Mouse (Mus musculus): ENCODE data around the gene Ube2g1.

DNA sequence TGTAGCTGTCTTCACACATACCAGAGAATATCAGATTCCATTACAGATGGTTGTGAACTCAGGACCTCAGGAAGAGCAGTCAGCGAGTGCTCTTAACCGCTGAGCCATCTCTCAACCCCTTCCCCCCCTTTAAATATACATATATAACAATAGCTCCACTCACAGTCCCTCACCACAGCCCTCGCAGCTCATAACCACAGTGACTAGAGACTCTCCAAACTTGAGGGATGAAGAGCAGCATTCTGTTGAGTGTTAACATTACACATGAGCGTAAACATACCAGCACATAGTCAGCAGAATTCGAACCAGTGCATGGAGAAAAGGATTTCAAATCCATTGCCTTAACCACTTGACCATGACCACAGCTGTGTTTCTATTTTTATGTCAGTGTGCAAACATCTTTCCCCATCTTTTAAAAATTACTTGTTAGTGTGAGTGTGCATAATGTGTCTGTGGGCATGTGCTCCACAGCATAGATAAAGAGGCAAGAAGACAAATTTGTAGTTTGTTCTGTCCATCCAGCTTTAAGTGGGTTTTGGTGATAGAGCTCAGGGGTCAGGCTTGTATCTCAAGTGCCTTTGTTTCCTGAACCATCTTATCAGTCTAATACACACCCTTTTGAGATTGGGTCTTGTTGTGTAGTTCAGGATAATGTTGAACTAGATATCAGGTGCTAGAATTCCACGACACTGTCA lies 64.4 kb downstream of the Ube2g1 start:
- no peak for TF ChIP-seq CTCF (IDR thresholded peaks at IDR 0.05)
- no peak for TF ChIP-seq POLR2A (IDR thresholded peaks at IDR 0.05; ENCODE audit: insufficient read depth, low read depth, low read length)
- TF ChIP-seq EP300 (IDR thresholded peaks at IDR 0.05; ENCODE audit: insufficient read depth, low read depth, low read length), result no peak

Measured in heart, adult 2 months (tissue).